ENCODE assay signal across 9 mouse cellular contexts in the genomic region with DNA sequence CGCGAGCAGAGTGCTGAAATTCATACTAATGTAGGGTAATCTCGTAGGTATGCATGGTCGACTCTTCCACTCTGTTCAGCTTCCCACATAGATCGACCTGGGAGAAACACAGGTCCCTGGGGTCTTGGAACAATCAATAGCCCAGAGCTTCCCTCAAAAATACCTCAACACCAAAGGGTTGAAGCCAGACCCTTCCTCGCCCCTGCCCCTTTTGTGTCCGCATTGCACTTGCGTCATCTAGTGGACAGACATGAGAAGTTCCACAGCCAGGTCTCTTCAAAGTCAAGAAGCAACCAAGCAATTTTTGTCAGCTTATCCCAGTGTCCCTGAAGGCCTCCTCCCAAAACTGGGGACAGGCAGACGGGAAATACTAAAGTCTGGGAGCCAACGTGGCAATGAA.
DNase-seq lines count a peak whose midpoint lies in the region; ATAC-seq and TF ChIP-seq lines count a peak whose summit lies in the region.
"Had no signal": no experiment of that assay in that cellular context is flagged by ENCODE, and none has a peak within 500 bp of the region (broad histone marks: within the 10 kb centered on the region; RNA-seq: fewer than 3 reads in every experiment).

No protein-coding gene starts in this region.

- no peak for TF ChIP-seq POLR2A in myocyte (IDR thresholded peaks at IDR 0.05; ENCODE audit: insufficient read length, low read depth)

- H3K4me2 ChIP-seq in lung, embryonic 14.5 days: peak overlapping the region; percentile 32; the same call in 1 of the 2 replicates
- H3K4me2 ChIP-seq in hindbrain, embryonic 11.5 days (replicated peaks; ENCODE audit: low read depth, low read length): no peak overlapping the region
- peak overlapping the region; percentile 47 for H3K4me2 ChIP-seq in myocyte (ENCODE audit: low read depth)
- H3K4me2 ChIP-seq: liver, embryonic 15.5 days had no signal

- H3K27me3 ChIP-seq in lung, embryonic 14.5 days (ENCODE audit: insufficient read depth, low read length): no peaks in the 10 kb centered on the region
- no peaks in the 10 kb centered on the region for H3K27me3 ChIP-seq in hindbrain, embryonic 11.5 days (ENCODE audit: control insufficient read depth, insufficient read depth, low read length)
- H3K27me3 ChIP-seq in myocyte (ENCODE audit: control insufficient read depth, insufficient read depth, insufficient read length): no peaks in the 10 kb centered on the region
- H3K27me3 ChIP-seq: liver, embryonic 15.5 days had no signal

- no peaks in the 10 kb centered on the region for H3K36me3 ChIP-seq in lung, embryonic 14.5 days (ENCODE audit: insufficient read depth)
- H3K36me3 ChIP-seq in hindbrain, embryonic 11.5 days (ENCODE audit: control insufficient read depth, insufficient read depth, low read length): no peaks in the 10 kb centered on the region
- no peaks in the 10 kb centered on the region for H3K36me3 ChIP-seq in myocyte (ENCODE audit: control insufficient read depth, insufficient read depth)
- H3K36me3 ChIP-seq: liver, embryonic 15.5 days had no signal

- no peaks in the 10 kb centered on the region for H3K4me1 ChIP-seq in lung, embryonic 14.5 days (ENCODE audit: insufficient read depth)
- no peaks in the 10 kb centered on the region for H3K4me1 ChIP-seq in hindbrain, embryonic 11.5 days (replicated peaks; ENCODE audit: control insufficient read depth, insufficient read depth, low read length)
- H3K4me1 ChIP-seq: liver, embryonic 15.5 days had no signal

- H3ac ChIP-seq in myocyte (ENCODE audit: control insufficient read depth, insufficient read length): no peak overlapping the region

- no peak for ATAC-seq in lung, embryonic 14.5 days (ENCODE audit: insufficient read depth)
- peak; percentile 42; the same call in 1 of the 2 replicates for ATAC-seq in hindbrain, embryonic 11.5 days (ENCODE audit: low FRiP score)

- H3K79me2 ChIP-seq in myocyte (ENCODE audit: control insufficient read depth, insufficient read depth): no peaks in the 10 kb centered on the region

- H3K9ac ChIP-seq in lung, embryonic 14.5 days: no peak overlapping the region
- no peak overlapping the region for H3K9ac ChIP-seq in hindbrain, embryonic 11.5 days (ENCODE audit: low read depth, low read length)
- H3K9ac ChIP-seq: liver, embryonic 15.5 days had no signal

- TF ChIP-seq CTCF in lung, embryonic 14.5 days (IDR thresholded peaks at IDR 0.05; ENCODE audit: low read depth): peak; percentile 89

- H3K27ac ChIP-seq in lung, embryonic 14.5 days (ENCODE audit: low read depth): no peak overlapping the region
- H3K27ac ChIP-seq in hindbrain, embryonic 11.5 days (ENCODE audit: low read depth, low read length): no peak overlapping the region
- H3K27ac ChIP-seq: liver, embryonic 15.5 days had no signal

- H3K9me3 ChIP-seq in lung, embryonic 14.5 days (ENCODE audit: low read depth, low read length): no peaks in the 10 kb centered on the region
- H3K9me3 ChIP-seq in hindbrain, embryonic 11.5 days (ENCODE audit: control insufficient read depth, low read length): no peaks in the 10 kb centered on the region
- H3K9me3 ChIP-seq: liver, embryonic 15.5 days had no signal

- 21% methylated on average over 10 of the region's 10 CpGs for WGBS in lung, embryonic 14.5 days
- 26% methylated on average over 10 of the region's 10 CpGs for WGBS in hindbrain, embryonic 11.5 days

- no peak overlapping the region for H3K4me3 ChIP-seq in lung, embryonic 14.5 days (ENCODE audit: low read depth, low read length)
- no peak overlapping the region for H3K4me3 ChIP-seq in hindbrain, embryonic 11.5 days (ENCODE audit: low read depth, low read length)
- no peak overlapping the region for H3K4me3 ChIP-seq in myocyte
- H3K4me3 ChIP-seq: liver, embryonic 15.5 days had no signal

- DNase-seq in adrenal gland, postnatal 14 days: peak; percentile 8
- DNase-seq in adrenal gland, adult 8-10 months: no peak
- DNase-seq in lung, embryonic 14.5 days: peak; percentile 64
- DNase-seq in lung, adult 18-20 months: no peak
- DNase-seq in hindbrain, embryonic 11.5 days (ENCODE audit: low spot score): peak; percentile 65
- no peak for DNase-seq in Muller cell, postnatal 12 days (ENCODE audit: inconsistent ontology term)
- DNase-seq in cerebellum, adult 11 months: no peak

TF ChIP-seq in myocyte, 11 proteins besides CTCF, POLR2A, EP300 and RAD21:
- TF ChIP-seq MYOD1 (IDR thresholded peaks at IDR 0.05; ENCODE audit: control insufficient read depth in 1 of 3, insufficient read length in 2 of 3, low read depth in 2 of 3): no peak
- no peak for TF ChIP-seq TCF12 (IDR thresholded peaks at IDR 0.05; ENCODE audit: insufficient read depth, poor library complexity, severe bottlenecking)
- no peak for TF ChIP-seq MYOG (IDR thresholded peaks at IDR 0.05; ENCODE audit: control insufficient read depth in 1 of 3, insufficient read depth in 1 of 3, insufficient read length in 2 of 3, low read depth in 2 of 3)
- no peak for TF ChIP-seq USF1 (IDR thresholded peaks at IDR 0.05; ENCODE audit: low read depth)
- TF ChIP-seq MAX (IDR thresholded peaks at IDR 0.05; ENCODE audit: low read depth): no peak
- TF ChIP-seq SRF (IDR thresholded peaks at IDR 0.05; ENCODE audit: control insufficient read depth, insufficient read length, low read depth): no peak
- no peak for TF ChIP-seq CEBPB (IDR thresholded peaks at IDR 0.05; ENCODE audit: insufficient read depth, poor library complexity, severe bottlenecking)
- TF ChIP-seq POLR2AphosphoS2 (IDR thresholded peaks at IDR 0.05; ENCODE audit: insufficient read length, low read depth): no peak
- TF ChIP-seq E2F4 (IDR thresholded peaks at IDR 0.05; ENCODE audit: insufficient read depth): no peak
- no peak for TF ChIP-seq REST (IDR thresholded peaks at IDR 0.05; ENCODE audit: insufficient read depth, insufficient read length)
- no peak for TF ChIP-seq TCF3 (IDR thresholded peaks at IDR 0.05; ENCODE audit: insufficient read length, low read depth)

Comparison
In these comparisons a context has a peak if more than half of its experiments do, and no peak if none do; other contexts are left out.
1. DNase-seq: peak in adrenal gland, postnatal 14 days (single experiment), lung, embryonic 14.5 days (single experiment) and hindbrain, embryonic 11.5 days (single experiment); none in adrenal gland, adult 8-10 months (single experiment), lung, adult 18-20 months (0 of 2), Muller cell, postnatal 12 days (single experiment) and cerebellum, adult 11 months (single experiment).